Mouse (Mus musculus) limb, embryonic 10.5 days (tissue): ENCODE results near the gene Ntm. TPM values are rescaled to one million over a fixed set of nuclear protein-coding genes. Genes with fewer than 3 reads are reported as not detected.

Source experiments
- DNase-seq: peaks from one replicate; pipeline ENCODE4 v3.0.0-alpha.2; 2017; ENCODE audit warnings: low spot score
- H3K27ac ChIP-seq: fragments of 300-500 bp; sonication (generic); 2 replicates; pipeline ENCODE4 v1.5.1; 2016; ENCODE audit warnings: mild to moderate bottlenecking
- H3K27me3 ChIP-seq: fragments of 300-500 bp; sonication (generic); 2 replicates; pipeline ENCODE4 v1.6.1; 2016; ENCODE audit warnings: low read depth, mild to moderate bottlenecking; ENCODE audit not compliant: poor library complexity, severe bottlenecking
- H3K36me3 ChIP-seq: fragments of 300-500 bp; sonication (generic); 2 replicates; pipeline ENCODE4 v1.6.1; 2016; ENCODE audit warnings: mild to moderate bottlenecking, moderate library complexity
- H3K4me1 ChIP-seq: fragments of 300-500 bp; sonication (generic); 2 replicates; pipeline ENCODE4 v1.6.1; 2016
- H3K4me3 ChIP-seq: fragments of 300-500 bp; sonication (generic); 2 replicates; pipeline ENCODE4 v1.5.1; 2016; ENCODE audit warnings: mild to moderate bottlenecking, moderate library complexity
- H3K9me3 ChIP-seq: fragments of 300-500 bp; sonication (generic); replicated peaks from 2 replicates; pipeline ENCODE4 v1.6.1; 2016; ENCODE audit warnings: mild to moderate bottlenecking
- WGBS: fragments of 180-500 bp; shearing (Covaris S2); methylation state at CpG from one replicate; pipeline ENCODE4 v1.1.7; 2016; 5-methylcytosine and 5-hydroxymethylcytosine counted together
- polyA plus RNA-seq: library from polyadenylated mRNA; unstranded; fragments of >200 nt; fragmentation: Nextera tagmentation; extraction: Ambion mirVana; gene quantifications from 2 replicates; pipeline ENCODE4 v1.2.1, GENCODE M21; 2016

Ntm gene
- polyA plus RNA-seq, 1 experiment from 2014 or later, result 12.7 TPM

- no peak overlapping the region for H3K4me3 ChIP-seq
- H3K36me3 ChIP-seq, result no peaks in the 10 kb centered on the region
- H3K9me3 ChIP-seq, result no peaks in the 10 kb centered on the region
- DNase-seq, result peak; percentile 28
- H3K27ac ChIP-seq, result no peak overlapping the region
- WGBS, result 65% methylated on average over 14 of the region's 14 CpGs
- H3K4me1 ChIP-seq, result peaks cover 29% of the 10 kb centered on the region
- peaks cover 35% of the 10 kb centered on the region for H3K27me3 ChIP-seq
Observed at GRCm38 (mm10) chr9:29653678-29654235, 309.2 kb downstream of the Ntm start.

GRCm38 (mm10) chr9:29652854-29653253 lies 310.1 kb downstream of the Ntm start:
- peaks cover 35% of the 10 kb centered on the region for H3K27me3 ChIP-seq
- no peaks in the 10 kb centered on the region for H3K9me3 ChIP-seq
- H3K4me1 ChIP-seq, result peaks cover 30% of the 10 kb centered on the region
- no peak overlapping the region for H3K4me3 ChIP-seq
- no peak overlapping the region for H3K27ac ChIP-seq
- no peak for DNase-seq
- no peaks in the 10 kb centered on the region for H3K36me3 ChIP-seq
- WGBS, result 89% methylated on average over 7 of the region's 7 CpGs

- H3K36me3 ChIP-seq, result no peaks in the 10 kb centered on the region
- peaks cover 35% of the 10 kb centered on the region for H3K27me3 ChIP-seq
- H3K4me3 ChIP-seq, result no peak overlapping the region
- 39% methylated on average over 5 of the region's 5 CpGs for WGBS
- no peaks in the 10 kb centered on the region for H3K9me3 ChIP-seq
- peak; percentile 29 for DNase-seq
- H3K4me1 ChIP-seq, result peaks cover 40% of the 10 kb centered on the region
- no peak overlapping the region for H3K27ac ChIP-seq
Observed at GRCm38 (mm10) chr9:29651856-29652255, 311.1 kb downstream of the Ntm start.

DNA sequence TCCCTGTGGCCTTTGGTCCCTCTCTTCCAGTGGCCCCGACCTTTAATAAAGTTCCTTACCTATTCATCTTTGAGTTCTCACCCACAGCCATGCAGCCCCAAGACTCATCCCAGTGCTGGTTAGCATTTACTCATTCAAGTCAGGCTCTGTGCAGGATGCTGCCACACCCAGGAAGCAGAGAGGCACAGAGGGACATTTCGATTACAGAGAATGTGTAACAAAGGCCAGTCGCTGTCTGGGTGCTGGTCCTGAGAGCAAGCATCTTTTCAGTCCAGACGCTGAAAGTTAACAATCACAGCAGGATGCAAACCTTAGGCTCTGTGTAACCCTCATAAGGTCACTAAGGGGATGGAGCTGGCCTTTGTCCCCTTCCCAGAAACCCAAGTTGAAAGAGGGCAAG lies 311.7 kb downstream of the Ntm start:
- H3K27ac ChIP-seq, result peak overlapping the region; percentile 44; the same call in 1 of the 2 replicates
- peaks cover 45% of the 10 kb centered on the region for H3K4me1 ChIP-seq
- H3K36me3 ChIP-seq, result no peaks in the 10 kb centered on the region
- H3K27me3 ChIP-seq, result peaks cover 38% of the 10 kb centered on the region
- DNase-seq, result no peak
- H3K9me3 ChIP-seq, result no peaks in the 10 kb centered on the region
- WGBS, result 51% methylated on average over 4 of the region's 4 CpGs
- H3K4me3 ChIP-seq, result no peak overlapping the region

- DNase-seq, result peak; percentile 69
- Histone ChIP-seq H3K4me3 (no peak overlapping the region), H3K4me1 (peaks cover 50% of the 10 kb centered on the region), H3K27ac (no peak overlapping the region), H3K9me3 (no peaks in the 10 kb centered on the region), H3K36me3 (no peaks in the 10 kb centered on the region), H3K27me3 (peaks cover 41% of the 10 kb centered on the region)
- 13% methylated on average over 4 of the region's 4 CpGs for WGBS
Observed at GRCm38 (mm10) chr9:29650679-29651078, 312.3 kb downstream of the Ntm start.

- peak; percentile 26 for DNase-seq
- Histone ChIP-seq H3K4me3 (no peak overlapping the region), H3K9me3 (no peaks in the 10 kb centered on the region), H3K27me3 (peaks cover 45% of the 10 kb centered on the region), H3K4me1 (peaks cover 52% of the 10 kb centered on the region), H3K27ac (no peak overlapping the region), H3K36me3 (no peaks in the 10 kb centered on the region)
- 70% methylated on average over 5 of the region's 5 CpGs for WGBS
Observed at GRCm38 (mm10) chr9:29650266-29650665, 312.7 kb downstream of the Ntm start.

GRCm38 (mm10) chr9:29648256-29648655 lies 314.7 kb downstream of the Ntm start:
- H3K36me3 ChIP-seq, result no peaks in the 10 kb centered on the region
- no peaks in the 10 kb centered on the region for H3K9me3 ChIP-seq
- peaks cover 46% of the 10 kb centered on the region for H3K27me3 ChIP-seq
- H3K4me1 ChIP-seq, result peaks cover 46% of the 10 kb centered on the region
- DNase-seq, result no peak
- H3K4me3 ChIP-seq, result no peak overlapping the region
- 94% methylated on average over 5 of the region's 5 CpGs for WGBS
- H3K27ac ChIP-seq, result no peak overlapping the region

DNA sequence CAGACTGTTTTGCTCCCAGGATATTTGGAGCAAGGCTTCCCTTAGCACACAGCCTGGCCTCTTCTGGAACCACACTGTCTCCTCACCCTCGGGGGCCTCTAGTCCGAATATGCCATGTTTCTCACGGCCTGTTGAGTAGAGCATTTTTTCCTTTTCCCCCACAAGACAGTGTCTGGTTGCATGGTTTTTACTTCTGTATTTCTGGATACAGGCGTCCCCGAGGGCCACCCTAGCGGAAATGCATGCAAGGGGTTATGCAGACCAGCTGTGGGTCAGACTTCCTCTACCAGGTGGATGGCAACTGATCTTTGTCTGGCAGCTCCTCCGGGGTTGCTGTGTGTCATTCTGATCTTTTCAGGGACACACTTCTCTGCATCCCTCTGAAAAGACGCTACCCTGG lies 315.2 kb downstream of the Ntm start:
- 76% methylated on average over 8 of the region's 8 CpGs for WGBS
- H3K36me3 ChIP-seq, result no peaks in the 10 kb centered on the region
- 0 out of 2 replicates have a peak overlapping the region, but pooled peaks have one; percentile 43 for H3K27ac ChIP-seq
- DNase-seq, result no peak
- H3K27me3 ChIP-seq, result peaks cover 41% of the 10 kb centered on the region
- H3K9me3 ChIP-seq, result no peaks in the 10 kb centered on the region
- no peak overlapping the region for H3K4me3 ChIP-seq
- peaks cover 42% of the 10 kb centered on the region for H3K4me1 ChIP-seq

- peak; percentile 31 for DNase-seq
- no peaks in the 10 kb centered on the region for H3K36me3 ChIP-seq
- no peak overlapping the region for H3K27ac ChIP-seq
- no peak overlapping the region for H3K4me3 ChIP-seq
- H3K9me3 ChIP-seq, result no peaks in the 10 kb centered on the region
- H3K4me1 ChIP-seq, result peaks cover 45% of the 10 kb centered on the region
- WGBS, result 35% methylated on average over 8 of the region's 8 CpGs
- peaks cover 29% of the 10 kb centered on the region for H3K27me3 ChIP-seq
Observed at GRCm38 (mm10) chr9:29645796-29646400, 317.0 kb downstream of the Ntm start.

- H3K27me3 ChIP-seq, result peaks cover 24% of the 10 kb centered on the region
- H3K4me3 ChIP-seq, result no peak overlapping the region
- no peaks in the 10 kb centered on the region for H3K9me3 ChIP-seq
- WGBS, result 26% methylated on average over 11 of the region's 11 CpGs
- H3K4me1 ChIP-seq, result peaks cover 40% of the 10 kb centered on the region
- H3K36me3 ChIP-seq, result no peaks in the 10 kb centered on the region
- DNase-seq, result peak; percentile 89
- no peak overlapping the region for H3K27ac ChIP-seq
Observed at GRCm38 (mm10) chr9:29642997-29643657, 319.8 kb downstream of the Ntm start.

- WGBS, result 90% methylated on average over 8 of the region's 8 CpGs
- no peaks in the 10 kb centered on the region for H3K9me3 ChIP-seq
Observed at GRCm38 (mm10) chr9:29637335-29637734, 325.6 kb downstream of the Ntm start.

GRCm38 (mm10) chr9:29617181-29617580 lies 345.8 kb downstream of the Ntm start:
- no peaks in the 10 kb centered on the region for H3K27me3 ChIP-seq
- H3K9me3 ChIP-seq, result no peaks in the 10 kb centered on the region
- no peak overlapping the region for H3K27ac ChIP-seq
- H3K36me3 ChIP-seq, result no peaks in the 10 kb centered on the region
- H3K4me3 ChIP-seq, result no peak overlapping the region
- no peaks in the 10 kb centered on the region for H3K4me1 ChIP-seq
- DNase-seq, result no peak
- 77% methylated on average over 5 of the region's 5 CpGs for WGBS

More at GRCm38 (mm10) chr9:29637335-29637734, 325.6 kb downstream of the Ntm start:
- no peaks in the 10 kb centered on the region for H3K27me3 ChIP-seq
- no peaks in the 10 kb centered on the region for H3K36me3 ChIP-seq
- H3K4me3 ChIP-seq, result no peak overlapping the region
- no peak for DNase-seq
- H3K27ac ChIP-seq, result no peak overlapping the region
- H3K4me1 ChIP-seq, result peaks cover 11% of the 10 kb centered on the region; the same call in 1 of the 2 replicates

GRCm38 (mm10) chr9:29612020-29612612 lies 350.8 kb downstream of the Ntm start:
- Histone ChIP-seq H3K27ac (no peak overlapping the region), H3K4me1 (peaks cover 18% of the 10 kb centered on the region), H3K9me3 (no peaks in the 10 kb centered on the region), H3K4me3 (no peak overlapping the region), H3K27me3 (no peaks in the 10 kb centered on the region), H3K36me3 (no peaks in the 10 kb centered on the region)
- DNase-seq, result no peak
- WGBS, result 89% methylated on average over 7 of the region's 7 CpGs
